Mouse (Mus musculus): ENCODE results near the gene Unc5c.

- TF ChIP-seq CTCF (IDR thresholded peaks at IDR 0.05; ENCODE audit: control insufficient read depth, insufficient read depth, insufficient read length) (no peak), USF1 (IDR thresholded peaks at IDR 0.05; ENCODE audit: low read depth) (no peak), MAX (IDR thresholded peaks at IDR 0.05) (no peak), CEBPB (IDR thresholded peaks at IDR 0.05; ENCODE audit: low read depth) (no peak), MYOD1 (IDR thresholded peaks at IDR 0.05; ENCODE audit: control insufficient read depth, insufficient read length, low read depth) (no peak), MYOG (IDR thresholded peaks at IDR 0.05; ENCODE audit: control insufficient read depth, extremely low read depth, insufficient read length) (no peak), FOSL1 (IDR thresholded peaks at IDR 0.05; ENCODE audit: insufficient read depth, low read length, poor library complexity, severe bottlenecking) (no peak)
Measured at GRCm38 (mm10) chr3:141733844-141734243, 268.8 kb downstream of the Unc5c start.

All from C2C12 (cell line).